Mouse (Mus musculus) heart, adult 11 months (tissue): Measurements from ENCODE around the gene H2al1n.
"Not testable (repeated sequence)": the region's sequence is repeated elsewhere in the genome, so short reads cannot be mapped to it uniquely, and the experiment has no call there.

ENCODE experiments used
- DNase-seq: peaks from one replicate; pipeline ENCODE4 v3.0.0; 2022

Gene H2al1n

GRCm38 (mm10) chrX:14210848-14211247 is at the start of gene H2al1n:
Gene H2al1n, plus strand, starts transcription at chrX:14211148.
- DNase-seq, result not testable (repeated sequence)

GRCm38 (mm10) chrX:14199284-14199683 is 11.7 kb upstream of the H2al1n start:
- no peak for DNase-seq

GRCm38 (mm10) chrX:14206112-14206875 is 4.7 kb upstream of the H2al1n start:
- no peak for DNase-seq

- no peak for DNase-seq
These were observed 18.3 kb downstream of the H2al1n start for GRCm38 (mm10) chrX:14229218-14229617.

DNA sequence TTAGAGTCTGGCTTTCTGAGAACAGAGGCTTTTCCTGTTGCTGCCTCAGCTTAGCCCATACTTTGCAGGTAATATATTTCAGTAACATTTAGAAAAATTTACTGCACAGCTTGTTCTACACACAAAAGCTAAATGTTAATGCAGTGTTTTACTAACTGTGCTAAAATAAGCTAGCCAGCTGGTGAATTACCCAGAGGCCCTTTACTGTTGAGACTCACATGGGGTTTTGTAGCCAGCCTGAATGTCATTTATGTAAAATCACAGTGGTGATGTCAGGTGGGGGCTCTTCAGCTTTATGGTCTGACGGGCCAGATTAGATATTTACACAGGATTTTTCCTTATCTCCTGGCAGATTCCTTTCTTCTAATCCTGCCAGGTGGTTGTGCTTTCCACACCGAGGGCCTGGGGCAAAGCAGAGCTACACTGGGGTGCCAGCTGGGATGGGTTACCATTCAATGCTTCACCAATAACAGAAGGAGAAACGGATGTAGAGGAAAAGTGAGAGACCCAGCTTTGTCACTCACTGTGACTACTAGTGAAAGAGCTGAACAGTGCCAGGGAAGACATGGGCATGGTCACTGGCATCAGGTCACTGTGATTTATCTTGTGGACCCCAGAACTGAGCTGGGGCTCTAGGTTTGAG is 48.8 kb downstream of the H2al1n start:
- DNase-seq, result no peak
